Mouse (Mus musculus): ENCODE data around the gene Gm3033. TPM values are rescaled to one million over a fixed set of nuclear protein-coding genes. Genes with fewer than 3 reads are reported as not detected.
"Not testable (repeated sequence)": the region's sequence is repeated elsewhere in the genome, so short reads cannot be mapped to it uniquely, and the experiment has no call there.

Gene Gm3033
- total RNA-seq (2021): not detected
- long read RNA-seq, experiment 1: 0 reads
- long read RNA-seq, experiment 2: 0 reads

DNA sequence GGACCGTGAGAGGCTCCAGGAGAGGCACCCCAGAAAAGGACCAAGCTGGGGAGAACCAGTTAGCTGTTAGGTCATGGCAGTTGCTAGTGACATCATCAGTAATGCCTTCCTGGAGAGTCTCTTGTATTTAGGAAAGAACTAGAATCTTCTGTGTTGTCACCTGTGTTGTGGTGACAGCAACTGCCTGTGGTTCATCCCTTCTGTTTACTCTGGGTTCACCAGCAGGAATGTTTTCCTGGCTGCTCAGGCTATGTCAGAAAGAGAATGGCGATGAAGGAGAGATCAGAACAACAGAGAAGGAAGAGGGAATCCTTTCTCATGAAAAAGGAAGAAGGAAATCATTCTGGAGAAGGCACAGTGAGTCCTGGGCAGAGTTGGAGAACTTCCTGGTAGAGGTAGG, at the start of gene Gm3033:
TSS of gene Gm3033 (plus strand) at position 301 of the 400 bp plus-strand sequence.
- DNase-seq; intact Hi-C loops (cut with DNase I); H3K27ac ChIP-seq; H3K4me3 ChIP-seq: not testable (repeated sequence)

DNA sequence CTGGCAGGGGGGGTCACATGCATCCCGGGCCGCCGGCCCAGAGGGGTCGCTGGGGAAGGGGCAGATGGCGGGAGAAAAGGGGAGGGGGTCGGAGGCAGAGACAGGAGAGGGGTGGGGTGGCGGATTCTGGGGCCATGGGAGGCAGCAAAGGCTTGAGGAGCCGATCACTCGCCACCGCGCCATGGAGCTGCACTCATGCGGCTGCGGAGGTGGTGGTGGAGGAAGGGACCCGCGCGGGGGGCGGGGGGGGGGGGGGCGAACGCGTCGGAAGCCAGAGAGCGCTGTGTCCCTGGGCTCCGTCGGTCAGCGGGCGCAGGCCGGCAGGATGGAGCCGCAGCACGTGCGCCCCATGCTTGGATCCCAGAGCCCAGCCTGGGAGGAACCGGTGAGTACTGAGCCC, 36.3 kb upstream of the Gm3033 start, which contains the start of gene Gm3002:
TSS of gene Gm3002 (plus strand) at position 301 of the 400 bp plus-strand sequence.
- H3K4me3 ChIP-seq; DNase-seq; H3K27ac ChIP-seq; intact Hi-C loops (cut with DNase I): not testable (repeated sequence)

- H3K27ac ChIP-seq; intact Hi-C loops (cut with DNase I); H3K4me3 ChIP-seq; DNase-seq: not testable (repeated sequence)
Observed at GRCm38 (mm10) chr14:3883872-3884271, 37.8 kb downstream of the Gm3033 start, which contains the start of gene Gm2916. TSS of gene Gm2916 (plus strand) at chr14:3884172.

Other genes with a start within 250 kb of the Gm3033 start
- not detected for gene Gm3012, start 211.7 kb upstream of the Gm3033 start, total RNA-seq (2021)
- under 1 TPM in 1 of 2 experiments, not detected in 1; 0.20 TPM for gene Gm3020, start 194.2 kb upstream of the Gm3033 start, total RNA-seq (2021)
- not detected for gene Gm3043, start 157.5 kb upstream of the Gm3033 start, total RNA-seq (2021)
- not detected for gene Gm3002, start 36.2 kb upstream of the Gm3033 start, total RNA-seq (2021)
- not detected for gene Gm2916, start 37.9 kb downstream of the Gm3033 start, total RNA-seq (2021)
- gene Gm3029, start 85.5 kb downstream of the Gm3033 start, total RNA-seq (2021): not detected
- not detected for gene Gm3095, start 117.3 kb downstream of the Gm3033 start, total RNA-seq (2021)
- gene Gm3099, start 152.1 kb downstream of the Gm3033 start, total RNA-seq (2021): not detected
- under 1 TPM in 1 of 2 experiments, not detected in 1; 0.26 TPM for gene Gm5796, start 177.7 kb downstream of the Gm3033 start, total RNA-seq (2021)
- gene Gm3115, start 237.9 kb downstream of the Gm3033 start, total RNA-seq (2021): not detected

All from gastrocnemius, adult 2 months (tissue).